Mouse (Mus musculus): ENCODE measurements around the gene Ankrd36. TPM values are rescaled to one million over a fixed set of nuclear protein-coding genes. Genes with fewer than 3 reads are reported as not detected.

Gene Ankrd36
- polyA plus RNA-seq, 1 experiment from 2014 or later: not detected

Other genes starting within 250 kb of the Ankrd36 start
- 12.0 and 12.8 TPM in 2 replicates for gene Znrf3, start 124.8 kb upstream of the Ankrd36 start, polyA plus RNA-seq (2014; fragmentation: Nextera tagmentation; extraction: Ambion mirVana)
- gene Xbp1, start 49.0 kb upstream of the Ankrd36 start, polyA plus RNA-seq (2014; fragmentation: Nextera tagmentation; extraction: Ambion mirVana): 168 and 202 TPM in 2 replicates
- gene Ccdc117, start 27.5 kb upstream of the Ankrd36 start, polyA plus RNA-seq (2014; fragmentation: Nextera tagmentation; extraction: Ambion mirVana): 16.8 and 17.3 TPM in 2 replicates
- 229 and 246 TPM in 2 replicates for gene Mrps24, start 146.0 kb downstream of the Ankrd36 start, polyA plus RNA-seq (2014; fragmentation: Nextera tagmentation; extraction: Ambion mirVana)
- gene Urgcp, start 192.7 kb downstream of the Ankrd36 start, polyA plus RNA-seq (2014; fragmentation: Nextera tagmentation; extraction: Ambion mirVana): 17.6 and 18.2 TPM in 2 replicates
- 116 and 126 TPM in 2 replicates for gene Dbnl, start 218.8 kb downstream of the Ankrd36 start, polyA plus RNA-seq (2014; fragmentation: Nextera tagmentation; extraction: Ambion mirVana)
- gene Pgam2, start 234.0 kb downstream of the Ankrd36 start, polyA plus RNA-seq (2014; fragmentation: Nextera tagmentation; extraction: Ambion mirVana): 2.0 and 2.4 TPM in 2 replicates